Mouse (Mus musculus) cerebellum, adult 9-11 months (tissue): ENCODE measurements around the gene Gata1.
"Not testable (repeated sequence)": the region's sequence is repeated elsewhere in the genome, so short reads cannot be mapped to it uniquely, and the experiment has no call there.

Source experiments
- DNase-seq: peaks from one replicate; pipeline ENCODE4 v3.0.0; 2022

The Gata1 gene

GRCm38 (mm10) chrX:7977892-7978291, at the start of gene Gata1:
Gene Gata1, minus strand, starts transcription at chrX:7978071.
- DNase-seq: no peak

- DNase-seq: no peak
Measured at GRCm38 (mm10) chrX:8026811-8027210, 48.9 kb upstream of the Gata1 start.

- no peak for DNase-seq
Measured at GRCm38 (mm10) chrX:8024795-8025194, 46.9 kb upstream of the Gata1 start.

GRCm38 (mm10) chrX:8020111-8020778, 42.4 kb upstream of the Gata1 start:
- no peak for DNase-seq

- no peak for DNase-seq
Measured at GRCm38 (mm10) chrX:8018286-8018685, 40.4 kb upstream of the Gata1 start, which contains the start of gene Glod5. Gene Glod5, minus strand, starts transcription at chrX:8018492.

GRCm38 (mm10) chrX:8017142-8017541, 39.3 kb upstream of the Gata1 start:
- peak; percentile 21 for DNase-seq

GRCm38 (mm10) chrX:8015675-8016074, 37.8 kb upstream of the Gata1 start:
- not testable (repeated sequence) for DNase-seq

GRCm38 (mm10) chrX:8013569-8014314, 35.9 kb upstream of the Gata1 start:
- no peak for DNase-seq

- DNase-seq: no peak
Measured at GRCm38 (mm10) chrX:8013157-8013556, 35.3 kb upstream of the Gata1 start.

GRCm38 (mm10) chrX:8009356-8009755, 31.5 kb upstream of the Gata1 start:
- not testable (repeated sequence) for DNase-seq

GRCm38 (mm10) chrX:8008543-8008942, 30.7 kb upstream of the Gata1 start:
- no peak for DNase-seq

GRCm38 (mm10) chrX:8002971-8003370, 25.1 kb upstream of the Gata1 start:
- DNase-seq: no peak

GRCm38 (mm10) chrX:8002001-8002400, 24.1 kb upstream of the Gata1 start:
- DNase-seq: no peak

GRCm38 (mm10) chrX:8000546-8001192, 22.8 kb upstream of the Gata1 start:
- DNase-seq: no peak

- no peak for DNase-seq
Measured at GRCm38 (mm10) chrX:7993068-7993735, 15.3 kb upstream of the Gata1 start.

GRCm38 (mm10) chrX:7992379-7993067, 14.7 kb upstream of the Gata1 start:
- DNase-seq: no peak

- no peak for DNase-seq
Measured at GRCm38 (mm10) chrX:7981368-7981767, 3.5 kb upstream of the Gata1 start.

GRCm38 (mm10) chrX:7971292-7971691, 6.6 kb downstream of the Gata1 start:
- DNase-seq: no peak

GRCm38 (mm10) chrX:7968899-7969298, 9.0 kb downstream of the Gata1 start:
- DNase-seq: no peak

- no peak for DNase-seq
Measured at GRCm38 (mm10) chrX:7968226-7968625, 9.6 kb downstream of the Gata1 start.

- DNase-seq: no peak
Measured at GRCm38 (mm10) chrX:7967596-7968201, 10.2 kb downstream of the Gata1 start.

- DNase-seq: no peak
Measured at GRCm38 (mm10) chrX:7966161-7966560, 11.7 kb downstream of the Gata1 start.
